Mouse (Mus musculus): ENCODE data around the gene Upk3bl. TPM values are rescaled to one million over a fixed set of nuclear protein-coding genes. Genes with fewer than 3 reads are reported as not detected.

Upk3bl gene
- polyA plus RNA-seq, 1 experiment from 2014 or later = 2.7 TPM

DNA sequence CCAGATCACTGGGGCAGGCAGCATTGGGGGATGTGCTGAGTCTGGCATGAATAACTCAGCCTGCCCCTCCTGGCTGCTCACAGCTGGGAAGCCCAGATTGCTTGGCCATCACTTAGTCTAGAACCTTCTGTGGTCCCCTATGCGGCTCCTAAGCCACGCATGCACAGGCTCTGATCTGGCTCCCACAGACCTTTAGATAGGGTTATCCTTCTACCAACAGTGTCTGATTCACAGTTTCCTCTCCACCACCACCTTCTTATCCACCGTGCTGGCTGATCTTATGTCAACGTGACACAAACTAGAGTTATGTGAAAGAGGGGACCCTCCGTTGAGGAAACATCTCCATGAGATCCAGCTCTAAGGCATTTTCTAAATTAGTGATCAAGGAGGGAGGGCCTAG is 20.8 kb downstream of the Upk3bl start:
- H3K27ac ChIP-seq (ENCODE audit: low read depth, low read length) = no peak overlapping the region
- no peak overlapping the region for H3K9ac ChIP-seq (ENCODE audit: low read depth, low read length)
- H3K27me3 ChIP-seq (ENCODE audit: control insufficient read depth, insufficient read depth, low read length) = no peaks in the 10 kb centered on the region
- H3K4me1 ChIP-seq (replicated peaks; ENCODE audit: control insufficient read depth, insufficient read depth, low read length) = no peaks in the 10 kb centered on the region
- H3K4me2 ChIP-seq (replicated peaks; ENCODE audit: low read depth, low read length) = no peak overlapping the region
- no peaks in the 10 kb centered on the region for H3K9me3 ChIP-seq (ENCODE audit: control insufficient read depth, low read length)
- H3K36me3 ChIP-seq (ENCODE audit: control insufficient read depth, insufficient read depth, low read length) = no peaks in the 10 kb centered on the region
- no peak for ATAC-seq (ENCODE audit: low FRiP score)
- no peak overlapping the region for H3K4me3 ChIP-seq (ENCODE audit: low read depth, low read length)
- 92% methylated on average over 5 of the region's 5 CpGs for WGBS
- no peak for DNase-seq (ENCODE audit: low spot score)

DNA sequence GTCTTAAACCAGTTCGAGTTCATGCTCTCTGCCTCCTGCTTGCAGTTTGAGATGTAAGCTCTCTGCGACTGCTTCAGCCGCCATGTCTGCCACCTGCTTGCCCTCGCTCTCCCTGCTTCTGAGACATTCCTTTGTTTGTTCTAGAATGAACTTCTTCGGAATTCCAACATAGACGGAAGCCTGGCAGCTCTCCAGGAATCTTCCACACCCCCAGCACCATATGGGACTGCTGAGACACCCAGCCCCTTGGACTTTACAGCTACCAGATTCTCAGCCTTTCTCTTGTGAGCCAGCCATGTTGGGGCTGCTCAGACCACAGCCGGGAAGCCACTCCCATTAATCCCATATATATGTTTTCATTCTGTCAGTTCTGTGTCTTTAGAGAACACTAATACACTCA is 22.0 kb downstream of the Upk3bl start:
- Histone ChIP-seq H3K4me3 (ENCODE audit: low read depth, low read length) (no peak overlapping the region), H3K27ac (ENCODE audit: low read depth, low read length) (no peak overlapping the region), H3K4me2 (replicated peaks; ENCODE audit: low read depth, low read length) (no peak overlapping the region), H3K4me1 (replicated peaks; ENCODE audit: control insufficient read depth, insufficient read depth, low read length) (no peaks in the 10 kb centered on the region), H3K9me3 (ENCODE audit: control insufficient read depth, low read length) (no peaks in the 10 kb centered on the region), H3K27me3 (ENCODE audit: control insufficient read depth, insufficient read depth, low read length) (no peaks in the 10 kb centered on the region), H3K9ac (ENCODE audit: low read depth, low read length) (no peak overlapping the region), H3K36me3 (ENCODE audit: control insufficient read depth, insufficient read depth, low read length) (no peaks in the 10 kb centered on the region)
- DNase-seq (ENCODE audit: low spot score) = no peak
- WGBS = 66% methylated on average over 7 of the region's 7 CpGs
- no peak for ATAC-seq (ENCODE audit: low FRiP score)

DNA sequence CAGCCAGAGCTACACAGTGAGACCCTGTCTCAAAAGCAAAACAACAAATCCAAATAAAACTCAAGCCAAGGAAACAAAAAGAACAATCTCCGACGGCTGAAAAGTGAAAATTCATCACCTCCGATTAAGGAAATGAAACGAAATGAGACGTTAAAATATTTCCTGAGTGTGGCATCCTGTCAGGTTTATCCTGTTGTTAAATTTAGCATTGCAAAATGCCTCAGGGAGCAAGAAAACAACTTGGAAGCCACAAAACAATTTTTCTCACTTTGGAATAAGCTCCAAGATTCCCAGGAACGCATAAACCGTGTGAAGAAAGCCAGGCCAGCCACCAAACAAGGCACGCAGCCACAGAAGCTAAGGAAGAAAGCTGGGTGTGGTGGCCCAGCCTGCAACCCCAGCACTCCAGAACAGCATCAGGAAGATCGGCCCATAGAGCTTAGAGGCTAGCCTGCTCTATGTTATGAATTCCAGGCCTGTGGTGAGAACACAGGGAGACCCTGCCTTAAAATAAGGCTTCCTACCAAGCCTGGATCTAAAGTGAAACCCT is 22.8 kb downstream of the Upk3bl start:
- no peak for ATAC-seq (ENCODE audit: low FRiP score)
- Histone ChIP-seq H3K4me1 (replicated peaks; ENCODE audit: control insufficient read depth, insufficient read depth, low read length) (no peaks in the 10 kb centered on the region), H3K4me2 (replicated peaks; ENCODE audit: low read depth, low read length) (no peak overlapping the region), H3K4me3 (ENCODE audit: low read depth, low read length) (no peak overlapping the region), H3K27me3 (ENCODE audit: control insufficient read depth, insufficient read depth, low read length) (no peaks in the 10 kb centered on the region), H3K27ac (ENCODE audit: low read depth, low read length) (no peak overlapping the region), H3K9ac (ENCODE audit: low read depth, low read length) (no peak overlapping the region), H3K36me3 (ENCODE audit: control insufficient read depth, insufficient read depth, low read length) (no peaks in the 10 kb centered on the region), H3K9me3 (ENCODE audit: control insufficient read depth, low read length) (no peaks in the 10 kb centered on the region)
- WGBS = 86% methylated on average over 9 of the region's 9 CpGs
- no peak for DNase-seq (ENCODE audit: low spot score)

DNA sequence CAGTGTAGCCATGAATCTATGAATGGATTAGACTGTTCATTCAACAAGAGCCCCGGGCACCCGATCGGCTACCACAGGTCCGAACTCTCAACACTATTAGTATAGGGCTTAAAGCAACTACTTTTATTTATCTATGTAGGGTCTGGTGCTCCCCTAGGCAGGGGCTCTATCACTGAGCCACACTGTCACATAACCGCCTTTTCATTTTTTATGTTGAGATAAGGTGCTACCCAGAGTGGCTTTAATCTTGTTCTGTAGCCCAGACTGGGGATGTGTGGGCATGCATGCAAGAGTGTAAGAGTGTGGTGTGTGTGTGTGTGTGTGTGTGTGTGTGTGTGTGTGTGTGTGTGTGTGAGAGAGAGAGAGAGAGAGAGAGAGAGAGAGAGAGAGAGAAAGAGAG is 23.8 kb downstream of the Upk3bl start:
- ATAC-seq (ENCODE audit: low FRiP score) = no peak
- 97% methylated on average over 5 of the region's 5 CpGs for WGBS
- H3K4me1 ChIP-seq (replicated peaks; ENCODE audit: control insufficient read depth, insufficient read depth, low read length) = no peaks in the 10 kb centered on the region

DNA sequence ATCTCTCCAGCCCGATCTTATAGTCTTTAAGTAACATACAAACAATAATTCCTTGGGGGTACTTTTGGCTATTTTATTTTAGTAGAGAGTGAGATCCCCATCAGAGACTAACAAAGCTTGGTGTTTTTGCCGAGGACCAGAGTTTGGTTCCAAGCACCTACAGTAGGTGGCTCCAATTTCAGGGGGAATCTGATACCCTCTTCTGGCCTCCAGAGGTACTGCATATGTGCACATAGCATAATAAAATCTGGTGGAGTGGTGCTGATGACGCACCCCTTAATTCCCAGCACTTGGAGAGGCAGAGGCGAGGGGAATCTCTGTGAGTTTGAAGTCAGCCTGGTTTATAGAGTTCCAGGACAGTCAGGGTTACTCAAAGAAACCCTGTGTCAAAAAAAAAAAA is 28.1 kb downstream of the Upk3bl start:
- Histone ChIP-seq H3K27me3 (ENCODE audit: control insufficient read depth, insufficient read depth, low read length) (peaks cover 10% of the 10 kb centered on the region), H3K9me3 (ENCODE audit: control insufficient read depth, low read length) (no peaks in the 10 kb centered on the region), H3K27ac (ENCODE audit: low read depth, low read length) (no peak overlapping the region), H3K4me2 (replicated peaks; ENCODE audit: low read depth, low read length) (no peak overlapping the region), H3K36me3 (ENCODE audit: control insufficient read depth, insufficient read depth, low read length) (no peaks in the 10 kb centered on the region), H3K4me3 (ENCODE audit: low read depth, low read length) (no peak overlapping the region), H3K9ac (ENCODE audit: low read depth, low read length) (no peak overlapping the region), H3K4me1 (replicated peaks; ENCODE audit: control insufficient read depth, insufficient read depth, low read length) (peaks cover 6% of the 10 kb centered on the region; the same call in 1 of the 2 replicates)
- WGBS = 75% methylated on average over 4 of the region's 4 CpGs
- DNase-seq (ENCODE audit: low spot score) = no peak
- ATAC-seq (ENCODE audit: low FRiP score) = no peak

More for the DNA sequence above, 23.8 kb downstream of the Upk3bl start:
- Histone ChIP-seq H3K4me2 (replicated peaks; ENCODE audit: low read depth, low read length) (no peak overlapping the region), H3K9ac (ENCODE audit: low read depth, low read length) (no peak overlapping the region), H3K9me3 (ENCODE audit: control insufficient read depth, low read length) (no peaks in the 10 kb centered on the region), H3K27ac (ENCODE audit: low read depth, low read length) (no peak overlapping the region), H3K27me3 (ENCODE audit: control insufficient read depth, insufficient read depth, low read length) (no peaks in the 10 kb centered on the region), H3K36me3 (ENCODE audit: control insufficient read depth, insufficient read depth, low read length) (no peaks in the 10 kb centered on the region), H3K4me3 (ENCODE audit: low read depth, low read length) (no peak overlapping the region)
- no peak for DNase-seq (ENCODE audit: low spot score)

DNA sequence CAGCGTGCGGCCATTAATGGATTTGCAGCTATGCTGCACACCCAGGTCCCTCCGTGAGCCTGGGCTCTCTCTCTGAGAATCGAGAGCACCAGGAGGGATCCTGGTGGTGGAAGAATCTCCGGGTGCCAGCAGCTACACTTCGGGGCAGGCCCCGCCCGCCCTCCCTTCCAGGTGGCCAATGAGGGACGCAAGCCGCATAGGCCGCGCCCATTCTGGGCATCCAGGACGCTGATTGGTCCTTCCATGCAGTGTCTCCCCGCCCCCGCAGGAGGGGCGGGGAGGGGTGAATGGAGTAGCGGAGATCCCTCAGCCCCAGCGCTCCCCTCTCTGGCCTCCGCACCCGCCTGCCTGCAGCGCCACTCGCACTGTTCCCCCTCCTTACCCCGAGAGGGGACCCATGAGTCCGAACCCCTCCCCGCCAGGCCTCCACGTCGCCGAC is 29.4 kb downstream of the Upk3bl start, which contains the start of gene Rasa4:
Gene Rasa4, plus strand, starts transcription at position 248 of the 439 bp plus-strand sequence.
- peak; percentile 94 for ATAC-seq (ENCODE audit: low FRiP score)
- no peaks in the 10 kb centered on the region for H3K36me3 ChIP-seq (ENCODE audit: control insufficient read depth, insufficient read depth, low read length)
- H3K4me3 ChIP-seq (ENCODE audit: low read depth, low read length) = peak within 1 kb of the TSS; percentile 37
- no peaks in the 10 kb centered on the region for H3K9me3 ChIP-seq (ENCODE audit: control insufficient read depth, low read length)
- under 1% methylated on average over 25 of the region's 28 CpGs for WGBS
- peak; percentile 98 for DNase-seq (ENCODE audit: low spot score)
- peak within 1 kb of the TSS; percentile 37 for H3K9ac ChIP-seq (ENCODE audit: low read depth, low read length)
- H3K4me2 ChIP-seq (replicated peaks; ENCODE audit: low read depth, low read length) = peak within 1 kb of the TSS; percentile 82
- H3K27me3 ChIP-seq (ENCODE audit: control insufficient read depth, insufficient read depth, low read length) = peaks cover 10% of the 10 kb centered on the region
- peaks cover 6% of the 10 kb centered on the region; the same call in 1 of the 2 replicates for H3K4me1 ChIP-seq (replicated peaks; ENCODE audit: control insufficient read depth, insufficient read depth, low read length)
- no peak within 1 kb of the TSS for H3K27ac ChIP-seq (ENCODE audit: low read depth, low read length)

DNA sequence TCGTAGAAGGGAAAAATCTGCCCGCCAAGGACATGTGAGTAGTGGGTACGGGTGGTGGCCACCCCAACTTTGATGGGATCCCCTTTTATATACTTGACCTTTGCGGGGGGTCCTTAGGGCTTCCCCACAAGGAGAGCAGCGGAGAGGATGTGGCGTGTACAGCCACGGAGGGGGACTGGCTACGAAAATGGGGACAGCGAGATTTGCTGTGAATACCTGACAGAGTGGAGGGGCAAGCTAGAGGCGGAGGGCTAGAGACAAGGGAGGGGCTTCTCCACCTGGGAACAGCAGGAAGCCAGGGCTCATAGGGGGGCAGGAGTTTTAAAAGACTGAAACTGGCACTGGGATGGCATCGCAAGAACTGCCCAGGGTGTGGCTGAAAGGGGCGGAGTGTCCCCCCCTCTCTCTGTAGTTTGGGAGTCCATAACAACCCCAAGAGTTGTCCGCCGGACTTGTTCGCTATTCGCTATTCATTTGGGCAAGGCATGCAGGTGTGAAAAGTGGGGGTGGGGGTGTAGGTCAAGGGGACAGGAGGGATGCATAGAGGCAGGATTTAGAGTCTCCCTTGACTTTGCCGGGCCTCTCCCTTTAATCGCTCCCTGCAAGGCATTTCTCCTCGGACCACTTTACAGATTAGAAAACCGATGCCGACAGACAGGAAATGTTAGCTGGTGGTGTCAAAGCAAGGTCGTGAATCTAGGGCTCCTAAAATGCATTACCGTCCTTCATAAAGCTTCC is 30.0 kb downstream of the Upk3bl start:
- no peak for DNase-seq (ENCODE audit: low spot score)
- no peak overlapping the region for H3K27ac ChIP-seq (ENCODE audit: low read depth, low read length)
- H3K9me3 ChIP-seq (ENCODE audit: control insufficient read depth, low read length) = no peaks in the 10 kb centered on the region
- peaks cover 10% of the 10 kb centered on the region for H3K27me3 ChIP-seq (ENCODE audit: control insufficient read depth, insufficient read depth, low read length)
- WGBS = under 1% methylated on average over 23 of the region's 23 CpGs
- H3K4me3 ChIP-seq (ENCODE audit: low read depth, low read length) = peak overlapping the region; percentile 37
- H3K4me1 ChIP-seq (replicated peaks; ENCODE audit: control insufficient read depth, insufficient read depth, low read length) = peaks cover 6% of the 10 kb centered on the region; the same call in 1 of the 2 replicates
- H3K9ac ChIP-seq (ENCODE audit: low read depth, low read length) = peak overlapping the region; percentile 37
- ATAC-seq (ENCODE audit: low FRiP score) = peak; percentile 39
- H3K4me2 ChIP-seq (replicated peaks; ENCODE audit: low read depth, low read length) = peak overlapping the region; percentile 82
- H3K36me3 ChIP-seq (ENCODE audit: control insufficient read depth, insufficient read depth, low read length) = no peaks in the 10 kb centered on the region

DNA sequence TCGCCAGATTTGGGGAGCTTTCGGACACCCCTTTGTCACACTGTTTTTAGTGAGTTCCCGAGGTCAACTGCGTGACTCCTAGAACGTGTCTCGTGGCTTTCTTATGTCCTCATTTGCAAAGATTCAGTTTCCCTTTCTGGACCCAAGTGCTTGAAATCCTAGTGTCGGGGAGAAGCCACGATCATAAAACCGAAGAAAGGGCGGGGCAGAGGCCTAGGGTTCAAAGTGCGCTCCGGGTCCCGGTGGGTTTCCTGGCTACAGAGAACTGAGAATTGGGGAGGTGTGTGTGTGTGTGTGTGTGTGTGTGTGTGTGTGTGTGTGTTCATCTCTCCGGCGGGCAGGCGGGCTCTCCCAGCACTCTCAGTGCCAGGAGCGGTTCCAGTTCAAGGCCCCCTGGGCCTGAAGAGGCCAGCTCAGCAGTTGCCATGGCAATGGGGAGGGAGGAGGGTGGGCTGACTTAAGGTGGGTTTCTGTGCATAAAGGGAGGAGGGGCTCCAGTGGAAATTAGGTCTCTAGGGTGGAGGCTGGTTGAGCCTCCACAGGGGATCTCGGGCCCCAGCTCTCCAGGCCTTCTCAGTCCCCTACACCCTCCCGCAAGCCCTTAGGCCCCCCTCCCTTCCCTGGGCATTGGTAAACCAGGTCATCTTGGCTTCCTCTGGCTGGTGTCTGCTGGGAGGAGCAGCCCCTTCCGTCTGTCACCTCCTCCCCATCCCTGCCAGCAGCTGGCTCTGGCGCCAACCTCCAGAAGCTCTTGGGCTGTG is 30.8 kb downstream of the Upk3bl start:
- 4% methylated on average over 16 of the region's 21 CpGs for WGBS
- H3K9ac ChIP-seq (ENCODE audit: low read depth, low read length) = peak overlapping the region; percentile 16; the same call in 1 of the 2 replicates

More for the DNA sequence above, 30.8 kb downstream of the Upk3bl start:
- Histone ChIP-seq H3K36me3 (ENCODE audit: control insufficient read depth, insufficient read depth, low read length) (no peaks in the 10 kb centered on the region), H3K4me3 (ENCODE audit: low read depth, low read length) (peak overlapping the region; percentile 37; the same call in 1 of the 2 replicates), H3K27ac (ENCODE audit: low read depth, low read length) (no peak overlapping the region), H3K4me2 (replicated peaks; ENCODE audit: low read depth, low read length) (peak overlapping the region; percentile 82), H3K4me1 (replicated peaks; ENCODE audit: control insufficient read depth, insufficient read depth, low read length) (peaks cover 6% of the 10 kb centered on the region; the same call in 1 of the 2 replicates), H3K9me3 (ENCODE audit: control insufficient read depth, low read length) (no peaks in the 10 kb centered on the region), H3K27me3 (ENCODE audit: control insufficient read depth, insufficient read depth, low read length) (peaks cover 10% of the 10 kb centered on the region)
- ATAC-seq (ENCODE audit: low FRiP score) (peak; percentile 50; the same call in 1 of the 2 replicates), DNase-seq (ENCODE audit: low spot score) (peak; percentile 68)
